Mouse (Mus musculus): ENCODE measurements around the gene Zscan4-ps2. TPM values are rescaled to one million over a fixed set of nuclear protein-coding genes. Genes with fewer than 3 reads are reported as not detected.
"Not testable (repeated sequence)": the region's sequence is repeated elsewhere in the genome, so short reads cannot be mapped to it uniquely, and the experiment has no call there.

Zscan4-ps2 gene
- not detected in 2 replicates for polyA plus RNA-seq (2015; fragmentation: Nextera tagmentation; extraction: Ambion mirVana)

DNA sequence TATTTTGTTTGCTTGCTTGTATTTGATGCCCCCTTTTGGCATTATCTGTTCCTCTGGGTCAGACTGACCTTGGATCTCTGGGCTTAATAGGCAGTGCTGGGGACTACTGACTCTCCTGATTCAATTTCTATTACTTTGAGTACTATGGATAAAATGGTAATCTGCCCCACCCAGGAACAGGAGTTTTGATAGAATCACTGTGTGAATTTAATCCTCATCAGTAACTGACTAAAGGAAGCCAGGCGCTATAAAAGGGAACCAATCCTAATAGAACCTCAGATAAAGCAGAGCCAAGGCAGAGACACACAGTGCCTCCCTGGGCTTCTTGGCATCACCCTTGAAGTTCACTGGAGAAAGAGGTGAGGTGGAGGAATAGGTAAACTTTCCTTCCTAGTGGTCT is at the start of gene Zscan4-ps2:
TSS of gene Zscan4-ps2 (plus strand) at position 301 of the 400 bp plus-strand sequence.
- ATAC-seq (ENCODE audit: low read depth); H3K9me3 ChIP-seq (ENCODE audit: control insufficient read depth, low read length); H3K9ac ChIP-seq (ENCODE audit: low read length); H3K4me1 ChIP-seq (replicated peaks; ENCODE audit: control insufficient read depth, insufficient read depth, low read length); H3K36me3 ChIP-seq (ENCODE audit: control insufficient read depth, insufficient read depth, low read length); H3K4me2 ChIP-seq (ENCODE audit: low read depth, low read length); H3K27ac ChIP-seq (ENCODE audit: low read length); H3K27me3 ChIP-seq (ENCODE audit: control insufficient read depth, insufficient read depth, low read depth, low read length); H3K4me3 ChIP-seq (ENCODE audit: low read length): not testable (repeated sequence)
- 77% methylated on average over 1 of the region's 1 CpGs for WGBS

Other genes with a start within 250 kb of the Zscan4-ps2 start
- not detected in 2 replicates for gene Zscan4e, start 203.6 kb upstream of the Zscan4-ps2 start, polyA plus RNA-seq (2015; fragmentation: Nextera tagmentation; extraction: Ambion mirVana)
- not detected in 2 replicates for gene Zscan4f, start 116.4 kb upstream of the Zscan4-ps2 start, polyA plus RNA-seq (2015; fragmentation: Nextera tagmentation; extraction: Ambion mirVana)
- not detected in 2 replicates for gene Zscan4-ps3, start 95.0 kb downstream of the Zscan4-ps2 start, polyA plus RNA-seq (2015; fragmentation: Nextera tagmentation; extraction: Ambion mirVana)
- not detected in 2 replicates for gene Vmn1r72, start 165.8 kb downstream of the Zscan4-ps2 start, polyA plus RNA-seq (2015; fragmentation: Nextera tagmentation; extraction: Ambion mirVana)
- gene Vmn1r73, start 216.0 kb downstream of the Zscan4-ps2 start, polyA plus RNA-seq (2015; fragmentation: Nextera tagmentation; extraction: Ambion mirVana) = not detected in 2 replicates

Measured in lung, embryonic 16.5 days (tissue).